Mouse (Mus musculus): ENCODE data around the gene Vmn1r75. TPM values are rescaled to one million over a fixed set of nuclear protein-coding genes. Genes with fewer than 3 reads are reported as not detected.

Gene Vmn1r75
- total RNA-seq (2014; fragmentation: Nextera tagmentation) = not detected in 2 replicates
- total RNA-seq (2017) = not detected in 2 replicates

DNA sequence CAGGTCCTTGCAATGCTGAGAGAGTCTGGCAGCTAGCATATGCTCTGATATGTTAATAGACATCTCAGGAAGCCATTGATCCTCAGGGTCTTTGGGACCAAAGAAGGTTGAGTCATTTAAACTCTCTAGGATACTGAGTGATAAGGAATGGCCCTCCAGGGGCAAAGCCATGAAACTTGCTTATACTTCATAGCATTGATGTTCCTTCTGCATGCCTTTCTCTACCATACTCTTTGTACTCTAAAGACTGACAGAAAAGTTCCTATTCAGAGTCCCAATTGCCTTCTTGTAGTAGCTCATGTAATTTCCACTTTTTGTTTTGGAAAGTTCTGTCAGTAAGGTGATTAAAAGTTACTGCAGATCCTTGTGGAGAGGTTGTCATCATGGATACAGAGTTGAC is at the start of gene Vmn1r75:
Gene Vmn1r75, plus strand, starts transcription at position 301 of the 400 bp plus-strand sequence.
- no peak for ATAC-seq (replicated peaks; ENCODE audit: poor library complexity, severe bottlenecking)

GRCm38 (mm10) chr7:11833680-11834079 is 40.8 kb upstream of the Vmn1r75 start, which contains the start of gene Vmn1r74:
Vmn1r74 (plus strand) TSS chr7:11833980.
- no peak for ATAC-seq (replicated peaks; ENCODE audit: poor library complexity, severe bottlenecking)

Other genes with a start within 250 kb of the Vmn1r75 start
- gene Vmn1r72, start 194.5 kb upstream of the Vmn1r75 start, total RNA-seq (2014; fragmentation: Nextera tagmentation) = 0.17 TPM in 1 of 2 replicates, not detected in the other
- not detected in 2 replicates for gene Vmn1r72, start 194.5 kb upstream of the Vmn1r75 start, total RNA-seq (2017)
- not detected in 2 replicates for gene Vmn1r73, start 144.4 kb upstream of the Vmn1r75 start, total RNA-seq (2014; fragmentation: Nextera tagmentation)
- gene Vmn1r73, start 144.4 kb upstream of the Vmn1r75 start, total RNA-seq (2017) = not detected in 2 replicates
- not detected in 2 replicates for gene Vmn1r74, start 40.6 kb upstream of the Vmn1r75 start, total RNA-seq (2014; fragmentation: Nextera tagmentation)
- gene Vmn1r74, start 40.6 kb upstream of the Vmn1r75 start, total RNA-seq (2017) = not detected in 2 replicates
- not detected in 2 replicates for gene Vmn1r76, start 63.6 kb downstream of the Vmn1r75 start, total RNA-seq (2014; fragmentation: Nextera tagmentation)
- gene Vmn1r76, start 63.6 kb downstream of the Vmn1r75 start, total RNA-seq (2017) = not detected in 2 replicates
- gene Vmn1r77, start 162.1 kb downstream of the Vmn1r75 start, total RNA-seq (2014; fragmentation: Nextera tagmentation) = not detected in 2 replicates
- gene Vmn1r77, start 162.1 kb downstream of the Vmn1r75 start, total RNA-seq (2017) = not detected in 2 replicates

All from granulocyte monocyte progenitor cell, adult 5-6 weeks (primary cell).